Mouse (Mus musculus) central nervous system, embryonic 14 days (tissue): Measurements from ENCODE around the gene Hdac10. TPM values are rescaled to one million over a fixed set of nuclear protein-coding genes. Genes with fewer than 3 reads are reported as not detected.

Experiments
- polyA plus RNA-seq: library from polyadenylated mRNA; depleted of rRNA; stranded (reverse); fragments of >200 nt; gene quantifications from 2 replicates; pipeline ENCODE4 v1.2.3, GENCODE M21; 2012; rRNA removed

The Hdac10 gene
- 43.2 and 45.5 TPM in 2 replicates for polyA plus RNA-seq

GRCm38 (mm10) chr15:89128382-89129350 is at the start of gene Hdac10:
Gene Hdac10 (minus strand): TSS chr15:89128700.

DNA sequence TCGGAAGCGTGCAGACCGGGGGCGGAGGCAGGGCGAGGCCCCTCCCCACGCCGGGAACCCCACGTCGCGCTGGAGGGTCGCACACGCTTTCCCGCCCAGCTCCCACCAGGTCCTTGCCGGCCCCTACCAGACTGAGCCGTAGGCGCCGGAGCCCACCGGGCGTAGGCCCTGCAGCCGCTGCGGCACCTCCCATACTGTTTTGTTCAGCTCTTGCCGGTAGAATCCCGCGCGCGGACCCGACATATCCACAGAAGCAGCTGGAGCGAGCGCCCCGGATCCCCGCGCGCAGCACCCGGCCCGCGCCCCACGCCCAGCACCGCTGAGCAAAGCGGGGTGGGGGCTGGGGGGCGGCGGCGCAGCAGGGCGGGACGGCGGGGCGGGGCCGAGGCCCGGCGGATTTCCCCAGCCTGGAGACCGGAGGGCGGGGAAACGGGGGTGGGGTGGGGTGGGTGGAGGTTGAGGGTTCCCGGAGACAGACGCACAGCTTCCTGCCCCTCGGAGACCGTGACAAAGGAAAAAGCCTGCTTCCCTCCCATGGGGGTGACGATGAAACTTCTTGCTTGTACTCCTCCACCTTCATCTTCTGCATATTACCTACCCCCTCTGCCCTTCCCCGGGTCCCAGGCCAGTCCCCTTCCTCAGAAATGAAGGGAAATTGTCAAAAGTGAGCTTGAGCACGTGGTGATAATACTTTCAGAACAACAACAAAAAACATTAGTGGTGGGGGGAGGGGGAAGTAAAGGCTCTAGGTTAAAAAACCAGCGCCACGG is 21.0 kb upstream of the Hdac10 start, which contains the start of gene Mapk11:
Gene Mapk11 (minus strand): TSS at position 358 of the 770 bp plus-strand sequence.

GRCm38 (mm10) chr15:89140659-89141252 is 12.3 kb upstream of the Hdac10 start, which contains the start of gene Mapk12:
Gene Mapk12 (minus strand): TSS chr15:89140703.

DNA sequence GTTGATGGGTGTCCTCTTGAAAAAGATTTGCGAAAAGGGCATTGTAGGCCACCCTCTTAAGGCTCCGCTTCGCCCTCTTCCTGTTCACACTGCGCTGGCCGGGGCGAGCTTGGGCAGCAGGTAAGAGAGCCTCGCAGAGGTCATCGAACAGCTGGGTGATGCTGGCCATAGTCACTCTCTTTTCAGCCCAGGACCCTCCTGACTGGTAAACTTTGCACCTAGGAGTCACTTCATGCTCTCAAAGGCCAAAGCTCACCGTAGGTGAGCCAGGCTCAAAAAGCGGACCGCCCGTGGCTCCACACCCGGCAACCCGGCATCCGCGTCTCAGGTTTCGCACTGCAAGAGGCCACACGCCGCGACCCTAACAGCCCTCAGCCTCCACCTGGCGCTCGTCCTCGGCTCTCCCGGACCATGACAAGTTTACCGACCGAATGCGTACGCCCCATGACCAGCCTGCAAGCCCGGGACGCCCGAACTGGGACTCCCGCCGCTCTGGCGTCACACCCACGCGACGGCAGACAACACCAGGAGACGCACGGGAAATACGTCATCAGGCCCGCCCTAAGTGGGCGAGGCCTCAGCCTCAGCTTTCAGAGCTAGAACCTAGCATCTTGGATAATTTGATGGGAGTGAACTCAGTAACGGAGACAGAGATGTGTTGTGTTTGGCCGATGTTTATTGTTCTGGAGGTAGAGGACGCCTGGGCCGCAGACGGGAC is 5.7 kb downstream of the Hdac10 start, which contains the start of gene Tubgcp6:
Gene Tubgcp6 (minus strand): TSS at position 464 of the 718 bp plus-strand sequence.

DNA sequence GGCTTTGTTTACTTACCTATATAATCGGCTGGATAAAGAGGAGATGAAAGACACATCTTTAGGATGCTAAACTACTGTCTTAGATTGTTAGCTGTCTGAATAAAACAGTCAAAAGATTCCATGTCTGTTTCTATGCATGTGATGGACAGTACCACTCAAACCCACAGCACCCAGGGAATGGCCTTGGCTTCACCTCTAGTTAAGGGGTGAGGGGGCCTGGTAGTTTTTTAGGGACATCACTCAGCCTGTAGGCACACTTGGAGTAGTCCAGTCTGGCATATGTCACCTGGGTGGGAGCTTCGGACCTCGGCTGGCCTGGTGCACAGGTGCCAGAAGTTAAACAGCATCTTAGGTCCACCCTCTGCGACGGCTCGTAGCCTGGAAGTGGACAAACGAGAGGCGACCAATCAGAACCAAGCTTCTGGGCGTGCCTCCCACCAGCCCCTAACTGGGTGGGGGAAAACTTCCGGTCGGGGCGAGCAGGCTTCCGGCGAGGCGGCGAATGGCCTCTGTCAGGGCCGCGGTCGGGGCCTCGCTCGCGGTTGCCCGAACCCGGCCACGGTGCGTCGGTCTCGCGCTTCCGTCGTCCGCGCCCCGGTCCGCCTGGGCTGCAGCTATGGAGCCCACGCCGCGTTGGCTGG is 39.8 kb downstream of the Hdac10 start, which contains the start of gene Selenoo:
Gene Selenoo (plus strand): TSS at position 478 of the 641 bp plus-strand sequence.

GRCm38 (mm10) chr15:89074613-89075477 is 53.7 kb downstream of the Hdac10 start, which contains the start of gene Trabd:
Gene Trabd (plus strand): TSS chr15:89075124.

Other genes starting within 250 kb of the Hdac10 start
- 0.29 and 0.53 TPM in 2 replicates for gene Ttll8, start 174.3 kb downstream of the Hdac10 start, polyA plus RNA-seq
- gene Mlc1, start 149.7 kb downstream of the Hdac10 start, polyA plus RNA-seq: 9.9 and 17.6 TPM in 2 replicates
- not detected in 2 replicates for gene Mov10l1, start 145.8 kb downstream of the Hdac10 start, polyA plus RNA-seq
- 12.5 and 14.4 TPM in 2 replicates for gene Panx2, start 69.0 kb downstream of the Hdac10 start, polyA plus RNA-seq
- gene Trabd, start 53.6 kb downstream of the Hdac10 start, polyA plus RNA-seq: 41.0 and 43.0 TPM in 2 replicates
- gene Selenoo, start 39.6 kb downstream of the Hdac10 start, polyA plus RNA-seq: 38.6 and 40.2 TPM in 2 replicates
- gene Tubgcp6, start 5.6 kb downstream of the Hdac10 start, polyA plus RNA-seq: 39.6 and 40.3 TPM in 2 replicates
- 15.5 TPM in 2 replicates for gene Mapk12, start 12.0 kb upstream of the Hdac10 start, polyA plus RNA-seq
- gene Mapk11, start 20.9 kb upstream of the Hdac10 start, polyA plus RNA-seq: 63.8 and 66.3 TPM in 2 replicates
- gene Plxnb2, start 52.1 kb upstream of the Hdac10 start, polyA plus RNA-seq: 177 and 193 TPM in 2 replicates
- gene Dennd6b, start 67.8 kb upstream of the Hdac10 start, polyA plus RNA-seq: 137 and 147 TPM in 2 replicates
- gene Ppp6r2, start 82.9 kb upstream of the Hdac10 start, polyA plus RNA-seq: 132 and 154 TPM in 2 replicates
- 177 and 203 TPM in 2 replicates for gene Sbf1, start 186.6 kb upstream of the Hdac10 start, polyA plus RNA-seq
- gene Adm2, start 194.0 kb upstream of the Hdac10 start, polyA plus RNA-seq: 0.04 and 0.06 TPM in 2 replicates
- gene Miox, start 205.7 kb upstream of the Hdac10 start, polyA plus RNA-seq: not detected in 2 replicates
- 28.3 and 34.0 TPM in 2 replicates for gene Lmf2, start 227.0 kb upstream of the Hdac10 start, polyA plus RNA-seq
- gene Ncaph2, start 227.0 kb upstream of the Hdac10 start, polyA plus RNA-seq: 118 and 120 TPM in 2 replicates
- 26.9 and 27.1 TPM in 2 replicates for gene Sco2, start 245.1 kb upstream of the Hdac10 start, polyA plus RNA-seq
- gene Tymp, start 248.3 kb upstream of the Hdac10 start, polyA plus RNA-seq: 2.6 and 2.8 TPM in 2 replicates